Mouse (Mus musculus) C2C12 (cell line): ENCODE measurements around the gene Klk15. TPM values are rescaled to one million over a fixed set of nuclear protein-coding genes. Genes with fewer than 3 reads are reported as not detected.
A peak's percentile ranks its signal among the peaks of the same experiment; 100 is the strongest.

Source experiments
- H3K27me3 ChIP-seq: one replicate; pipeline ENCODE4 v1.6.1; 2011; ENCODE audit not compliant: control insufficient read depth, insufficient read depth, insufficient read length
- H3K36me3 ChIP-seq: one replicate; pipeline ENCODE4 v1.6.1; 2011; ENCODE audit not compliant: control insufficient read depth, insufficient read depth
- H3K4me3 ChIP-seq: one replicate; pipeline ENCODE4 v1.5.1; 2011; ENCODE audit warnings: mild to moderate bottlenecking, control low read depth; ENCODE audit not compliant: poor library complexity, insufficient read depth, severe bottlenecking
- H3K79me2 ChIP-seq: one replicate; pipeline ENCODE4 v1.6.1; 2011; ENCODE audit not compliant: control insufficient read depth, insufficient read depth
- H3K79me3 ChIP-seq: one replicate; pipeline ENCODE4 v1.6.1; 2011; ENCODE audit warnings: low read depth, control low read depth
- H3ac ChIP-seq: one replicate; pipeline ENCODE3; 2011; ENCODE audit warnings: low read depth; ENCODE audit not compliant: control insufficient read depth, insufficient read length
- CEBPB ChIP-seq: IDR thresholded peaks from one replicate; pipeline ENCODE4 v1.6.1; 2011; ENCODE audit warnings: low read depth, mild to moderate bottlenecking, control low read depth, moderate library complexity
- CTCF ChIP-seq: IDR thresholded peaks from one replicate; pipeline ENCODE4 v1.5.1; 2011; ENCODE audit not compliant: control insufficient read depth, insufficient read depth, insufficient read length
- FOSL1 ChIP-seq: IDR thresholded peaks from one replicate; pipeline ENCODE4 v1.8.0; 2011; ENCODE audit warnings: mild to moderate bottlenecking, low read length; ENCODE audit not compliant: poor library complexity, insufficient read depth, severe bottlenecking
- MAX ChIP-seq: IDR thresholded peaks from one replicate; pipeline ENCODE4 v1.6.1; 2011; ENCODE audit warnings: mild to moderate bottlenecking, control low read depth
- MYOD1 ChIP-seq: IDR thresholded peaks from one replicate; pipeline ENCODE4 v1.6.1; 2011; ENCODE audit warnings: low read depth; ENCODE audit not compliant: control insufficient read depth, insufficient read length
- MYOG ChIP-seq: IDR thresholded peaks from one replicate; pipeline ENCODE4 v1.6.1; 2011; ENCODE audit not compliant: control insufficient read depth, insufficient read length; ENCODE audit errors: extremely low read depth
- USF1 ChIP-seq: IDR thresholded peaks from one replicate; pipeline ENCODE4 v1.6.1; 2011; ENCODE audit warnings: low read depth, mild to moderate bottlenecking, control low read depth, moderate library complexity
- polyA plus RNA-seq: library from polyadenylated mRNA; unstranded; fragments of >200 nt; fragmentation: generic; extraction: Trizol; gene quantifications from one replicate; pipeline ENCODE4 v1.2.1, GENCODE M21; 2012; ENCODE audit warnings: missing spikeins

The Klk15 gene
- polyA plus RNA-seq, 1 experiment, result not detected

DNA sequence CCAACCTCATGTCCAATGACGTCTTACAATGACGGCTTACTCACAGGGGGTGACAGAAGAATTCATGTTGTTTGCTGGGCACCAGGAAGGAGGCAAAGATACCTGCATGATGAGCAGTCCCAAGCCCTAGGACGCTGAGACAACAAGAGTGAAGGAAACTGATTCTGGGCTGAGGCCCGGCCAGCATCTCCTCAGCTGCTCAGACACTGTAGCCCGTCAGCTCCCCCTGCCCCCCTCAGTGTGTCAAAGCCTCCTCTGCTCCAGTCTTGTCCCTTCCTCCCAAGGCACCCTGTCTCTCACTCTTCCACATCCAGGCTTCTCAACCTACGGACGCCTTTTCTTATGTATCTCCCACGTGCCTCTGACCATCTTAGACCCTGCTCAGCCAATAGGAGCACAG lies 14.7 kb upstream of the Klk15 start:
- H3K36me3 ChIP-seq, result no peaks in the 10 kb centered on the region
- H3K79me2 ChIP-seq, result no peaks in the 10 kb centered on the region
- TF ChIP-seq USF1 (no peak), MYOG (no peak), MAX (no peak), CTCF (no peak), CEBPB (no peak), FOSL1 (no peak), MYOD1 (no peak)
- H3K27me3 ChIP-seq, result no peaks in the 10 kb centered on the region
- H3K79me3 ChIP-seq, result no peaks in the 10 kb centered on the region
- H3K4me3 ChIP-seq, result no peak overlapping the region
- no peak overlapping the region for H3ac ChIP-seq

DNA sequence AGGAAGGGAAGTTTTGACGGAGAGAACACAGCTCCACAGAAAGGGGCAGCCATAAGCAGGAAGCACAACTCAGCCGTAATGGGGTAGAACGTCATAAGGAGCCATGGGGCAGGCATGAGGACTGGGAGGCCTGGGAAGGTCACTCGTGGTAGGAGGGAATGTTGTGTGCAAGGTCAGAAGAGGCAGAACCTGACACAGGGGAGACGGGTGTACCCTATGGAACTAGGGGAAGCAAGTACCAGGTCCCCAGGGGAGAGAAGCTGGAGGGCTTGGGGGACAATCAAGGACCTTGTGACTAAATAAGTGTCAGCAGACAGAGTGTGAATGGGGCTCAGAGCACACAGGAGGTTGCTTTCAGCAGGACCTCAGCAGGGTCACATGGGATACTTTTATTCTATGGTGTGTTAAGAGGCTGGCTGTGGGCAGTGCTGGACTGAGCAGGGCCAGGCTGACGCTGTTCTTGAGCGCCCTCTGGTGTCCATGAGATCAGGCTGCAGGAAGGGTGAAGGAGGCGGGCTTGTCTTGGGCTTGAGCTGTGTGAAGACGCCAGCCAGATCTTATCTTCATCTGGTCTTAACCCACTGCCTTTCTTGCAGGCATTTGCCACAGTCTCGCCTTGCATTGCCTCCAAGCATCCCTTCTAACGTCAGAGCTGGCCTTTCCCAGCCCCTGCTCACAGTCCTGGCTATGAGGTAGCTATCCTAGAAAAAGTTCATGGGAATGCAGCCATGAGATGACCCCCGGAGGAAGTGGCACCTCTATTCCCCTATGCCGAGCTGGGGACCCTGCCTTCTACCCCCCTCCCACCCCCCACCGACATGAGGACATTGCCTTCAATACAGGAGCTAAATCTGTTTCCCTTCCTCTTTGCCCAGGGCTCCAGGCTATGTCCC lies 13.7 kb upstream of the Klk15 start:
- Histone ChIP-seq H3K27me3 (no peaks in the 10 kb centered on the region), H3K4me3 (no peak overlapping the region), H3K36me3 (no peaks in the 10 kb centered on the region), H3K79me3 (no peaks in the 10 kb centered on the region), H3K79me2 (no peaks in the 10 kb centered on the region), H3ac (no peak overlapping the region)
- peak; percentile 73 for TF ChIP-seq CTCF
- TF ChIP-seq FOSL1, result no peak

DNA sequence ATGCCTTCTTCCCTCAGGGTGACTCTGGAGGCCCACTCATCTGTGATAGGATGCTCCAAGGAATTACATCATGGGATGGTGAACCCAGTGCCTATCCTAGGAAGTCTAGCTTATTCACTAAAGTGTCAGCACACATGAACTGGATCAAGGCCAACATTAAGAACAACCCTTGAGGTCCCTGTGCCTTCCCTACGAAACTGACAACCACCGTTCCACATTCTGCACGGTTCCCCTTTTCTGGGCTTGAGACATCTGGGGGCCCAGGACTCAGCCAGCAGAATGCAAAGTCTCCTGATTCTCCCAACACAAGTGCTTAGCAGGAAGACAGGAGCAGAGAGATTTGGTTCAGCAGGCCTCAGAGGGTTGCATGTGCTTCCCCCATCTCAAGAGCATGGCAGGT lies 13.0 kb upstream of the Klk15 start:
- TF ChIP-seq MYOG, result no peak
- no peak for TF ChIP-seq MAX
- TF ChIP-seq CTCF, result no peak
- no peak for TF ChIP-seq CEBPB
- no peak for TF ChIP-seq FOSL1
- no peak for TF ChIP-seq USF1
- no peak for TF ChIP-seq MYOD1

DNA sequence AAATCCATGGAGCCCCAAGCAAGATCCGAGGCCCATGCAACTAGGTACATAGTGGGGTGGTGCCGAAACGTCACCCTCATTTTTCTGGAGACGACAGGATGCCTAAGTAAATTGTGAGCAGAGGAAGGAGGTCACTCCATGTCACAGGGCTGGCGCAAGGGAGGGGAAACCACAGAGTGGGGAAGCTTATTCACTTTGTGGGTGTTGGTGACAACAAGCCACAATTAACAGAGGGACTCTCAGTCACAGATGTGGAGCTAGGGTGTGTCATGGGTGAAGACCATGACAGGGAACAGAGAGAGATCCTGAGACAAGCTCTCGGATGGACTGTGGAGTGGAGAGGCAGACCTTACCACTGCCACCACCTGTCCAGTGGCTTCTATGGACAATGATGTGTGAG lies 12.5 kb upstream of the Klk15 start:
- no peak for TF ChIP-seq CTCF
- no peak for TF ChIP-seq USF1
- TF ChIP-seq CEBPB, result no peak
- no peak for TF ChIP-seq FOSL1
- Histone ChIP-seq H3K27me3 (no peaks in the 10 kb centered on the region), H3K79me3 (no peaks in the 10 kb centered on the region), H3K36me3 (no peaks in the 10 kb centered on the region), H3K79me2 (no peaks in the 10 kb centered on the region), H3ac (no peak overlapping the region), H3K4me3 (no peak overlapping the region)

More for the DNA sequence above, 13.0 kb upstream of the Klk15 start:
- Histone ChIP-seq H3K79me2 (no peaks in the 10 kb centered on the region), H3K4me3 (no peak overlapping the region), H3ac (no peak overlapping the region), H3K27me3 (no peaks in the 10 kb centered on the region), H3K79me3 (no peaks in the 10 kb centered on the region), H3K36me3 (no peaks in the 10 kb centered on the region)

DNA sequence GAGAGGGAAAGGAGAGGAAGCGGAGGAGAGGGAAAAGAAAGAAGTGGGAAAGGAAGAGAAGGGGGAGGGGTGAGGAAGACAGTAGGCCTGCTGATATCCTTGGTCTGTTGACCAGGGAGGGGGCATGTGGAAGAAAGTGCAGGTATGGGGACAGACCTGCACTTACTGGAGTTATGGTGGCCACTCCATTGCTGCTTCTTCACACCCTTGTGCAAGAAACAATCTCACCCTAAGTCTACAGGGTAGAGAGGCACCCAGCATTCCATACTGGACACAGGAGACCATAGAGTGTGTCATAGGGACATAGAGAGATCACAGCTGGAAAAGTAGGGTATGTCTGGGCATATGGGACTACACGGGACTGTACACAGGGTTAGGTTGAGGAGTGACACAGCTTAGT lies 11.6 kb upstream of the Klk15 start:
- no peaks in the 10 kb centered on the region for H3K36me3 ChIP-seq
- TF ChIP-seq MYOD1 (no peak), CTCF (no peak), FOSL1 (no peak), CEBPB (no peak), USF1 (no peak), MYOG (no peak), MAX (no peak)

DNA sequence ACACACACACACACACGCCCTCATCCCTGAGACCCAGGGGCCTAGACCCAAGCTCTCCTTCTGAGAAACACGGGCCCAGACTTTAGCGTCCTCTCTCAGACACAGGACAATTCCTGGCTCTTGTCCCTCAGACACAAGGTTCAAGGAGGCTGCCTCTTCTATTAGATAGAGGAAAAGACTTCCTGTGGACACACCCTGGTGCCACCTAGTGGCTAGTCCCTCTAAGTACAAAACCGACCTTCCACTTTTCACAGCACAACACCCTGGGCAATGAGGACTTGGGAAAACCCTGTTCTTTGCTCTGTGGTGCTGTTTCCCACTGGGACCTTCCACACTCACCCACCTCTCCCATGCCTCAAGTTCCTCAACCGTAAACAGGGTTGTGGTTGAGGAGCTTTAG lies 7.6 kb upstream of the Klk15 start:
- no peak overlapping the region for H3ac ChIP-seq
- no peaks in the 10 kb centered on the region for H3K27me3 ChIP-seq
- H3K79me2 ChIP-seq, result no peaks in the 10 kb centered on the region
- no peak overlapping the region for H3K4me3 ChIP-seq
- TF ChIP-seq CEBPB (no peak), CTCF (no peak), USF1 (no peak), MYOG (no peak), MAX (no peak), FOSL1 (no peak), MYOD1 (no peak)
- no peaks in the 10 kb centered on the region for H3K36me3 ChIP-seq
- H3K79me3 ChIP-seq, result no peaks in the 10 kb centered on the region

More for the DNA sequence above, 11.6 kb upstream of the Klk15 start:
- H3ac ChIP-seq, result no peak overlapping the region
- H3K79me3 ChIP-seq, result no peaks in the 10 kb centered on the region
- no peaks in the 10 kb centered on the region for H3K27me3 ChIP-seq
- no peak overlapping the region for H3K4me3 ChIP-seq
- H3K79me2 ChIP-seq, result no peaks in the 10 kb centered on the region
